Mouse (Mus musculus) megakaryocyte, embryonic 14.5 days (primary cell): ENCODE results near the gene D630039A03Rik.

Experiments
- FLI1 ChIP-seq: IDR thresholded peaks from 2 replicates; pipeline ENCODE4 v1.6.1; 2012; ENCODE audit warnings: low read length, inconsistent platforms, mixed read lengths
- GATA1 ChIP-seq: IDR thresholded peaks from 3 replicates; pipeline ENCODE4 v1.6.1; 2012; ENCODE audit warnings: mixed read lengths, low read length, inconsistent platforms, borderline replicate concordance

DNA sequence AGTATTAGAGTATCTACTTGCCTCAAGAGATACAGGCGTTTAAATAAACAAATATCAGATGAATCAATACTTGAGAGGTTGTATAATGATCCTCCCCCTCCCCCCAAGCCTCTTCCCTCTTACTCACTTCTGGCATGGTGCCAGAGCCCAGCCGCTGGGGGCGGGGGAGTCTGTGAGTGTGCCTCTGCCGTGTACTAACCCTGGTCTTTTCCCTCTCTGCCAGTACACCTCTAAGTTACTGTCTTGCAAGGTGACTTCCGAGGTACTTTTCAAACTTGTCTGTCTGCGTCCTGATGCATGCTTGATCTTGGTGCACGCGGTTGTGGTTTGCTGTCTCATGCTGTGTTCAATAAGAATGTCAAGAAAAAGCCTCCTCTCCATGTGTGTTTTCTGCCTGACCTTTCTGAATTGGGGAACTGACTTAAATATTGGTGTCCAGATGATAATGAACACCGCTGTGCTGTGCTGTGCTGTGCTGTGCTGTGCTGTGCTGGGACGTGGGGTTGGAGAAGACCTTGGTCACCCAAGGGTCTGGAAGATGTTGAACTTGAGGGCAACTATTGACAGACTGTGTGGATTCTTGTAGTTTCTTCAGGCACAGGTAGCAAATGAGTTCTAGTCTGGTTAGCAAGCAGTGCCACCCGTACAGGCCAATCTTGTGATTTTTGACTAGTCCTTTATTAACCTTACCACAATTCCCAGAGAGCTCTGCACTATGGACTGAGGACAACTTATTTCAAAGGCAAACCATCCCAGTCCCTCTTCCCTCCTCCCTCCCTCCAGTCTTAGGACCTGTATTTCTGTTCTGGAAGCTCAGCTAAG is 29.8 kb downstream of the D630039A03Rik start:
- no peak for TF ChIP-seq GATA1
- no peak for TF ChIP-seq FLI1
